Mouse (Mus musculus): ENCODE data around the gene Lman1l. TPM values are rescaled to one million over a fixed set of nuclear protein-coding genes. Genes with fewer than 3 reads are reported as not detected.

Lman1l gene
- polyA plus RNA-seq (2014; fragmentation: Illumina TruSeq; extraction: RNeasy Lipid Tissue Mini Kit (QIAGEN cat#74804); ENCODE audit: low read depth, low replicate concordance), result not detected

DNA sequence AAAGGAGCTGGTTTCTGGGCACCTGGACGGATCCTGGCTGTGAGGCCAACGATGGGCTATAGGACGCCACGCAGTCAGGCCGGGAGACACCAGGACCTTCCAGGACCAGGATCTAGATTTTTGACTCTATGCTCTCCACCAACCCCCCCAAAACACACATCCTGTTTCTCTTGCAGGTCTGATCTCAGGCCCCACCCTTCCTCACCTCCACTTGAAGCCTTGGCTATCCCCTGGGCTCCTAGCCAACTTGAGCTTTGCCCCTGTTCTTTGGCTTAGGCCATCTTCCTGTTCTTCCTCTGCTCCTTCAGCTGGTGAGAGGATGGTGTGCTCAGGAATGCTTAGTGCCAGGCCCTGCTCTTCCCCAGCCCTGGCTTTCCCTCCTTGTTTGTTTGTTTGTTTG, at the start of gene Lman1l:
Lman1l (minus strand) TSS at position 101 of the 400 bp plus-strand sequence.

GRCm38 (mm10) chr9:57653283-57653682, 32.7 kb upstream of the Lman1l start, which contains the start of gene Csk:
Gene Csk, minus strand, starts transcription at chr9:57653631.

DNA sequence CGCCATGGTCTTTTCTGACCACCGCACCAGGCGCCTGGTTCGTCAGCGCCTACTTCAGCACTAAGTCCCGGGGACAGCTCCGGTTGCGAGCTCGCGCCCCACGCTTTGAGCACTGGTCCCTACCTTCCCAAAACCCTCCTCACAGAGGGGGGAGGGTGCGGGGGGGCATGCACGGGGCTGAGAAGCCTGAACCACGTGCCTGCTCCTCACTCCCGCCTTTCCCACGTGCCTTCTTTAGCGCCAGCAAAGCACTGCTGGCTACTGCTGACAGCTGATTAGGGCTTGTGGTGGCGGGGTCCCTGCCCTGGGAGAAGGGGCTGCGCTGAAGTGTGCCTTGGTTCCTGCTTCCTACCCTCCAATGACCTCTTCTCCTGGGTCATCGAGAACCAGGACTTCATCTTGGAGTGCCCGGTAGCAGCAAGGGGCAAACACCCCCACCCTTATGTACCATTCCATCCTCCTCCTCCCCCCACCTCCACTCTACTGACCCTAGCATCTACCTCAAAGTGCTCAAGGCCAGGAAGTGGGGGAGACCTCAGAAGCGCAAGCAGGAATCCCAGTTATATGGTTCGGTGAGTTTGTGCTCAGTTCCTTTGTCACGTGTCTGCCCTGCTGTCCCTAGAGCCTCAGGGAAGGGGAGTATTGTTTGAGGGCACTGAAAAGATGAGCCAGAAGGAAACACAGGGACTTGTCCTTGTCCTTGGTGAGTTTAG, 14.3 kb downstream of the Lman1l start, which contains the start of gene Cplx3:
Cplx3 (minus strand) TSS at position 143 of the 713 bp plus-strand sequence.

GRCm38 (mm10) chr9:57589224-57590126, 31.1 kb downstream of the Lman1l start, which contains the start of gene Ulk3:
Gene Ulk3, plus strand, starts transcription at chr9:57589452.

DNA sequence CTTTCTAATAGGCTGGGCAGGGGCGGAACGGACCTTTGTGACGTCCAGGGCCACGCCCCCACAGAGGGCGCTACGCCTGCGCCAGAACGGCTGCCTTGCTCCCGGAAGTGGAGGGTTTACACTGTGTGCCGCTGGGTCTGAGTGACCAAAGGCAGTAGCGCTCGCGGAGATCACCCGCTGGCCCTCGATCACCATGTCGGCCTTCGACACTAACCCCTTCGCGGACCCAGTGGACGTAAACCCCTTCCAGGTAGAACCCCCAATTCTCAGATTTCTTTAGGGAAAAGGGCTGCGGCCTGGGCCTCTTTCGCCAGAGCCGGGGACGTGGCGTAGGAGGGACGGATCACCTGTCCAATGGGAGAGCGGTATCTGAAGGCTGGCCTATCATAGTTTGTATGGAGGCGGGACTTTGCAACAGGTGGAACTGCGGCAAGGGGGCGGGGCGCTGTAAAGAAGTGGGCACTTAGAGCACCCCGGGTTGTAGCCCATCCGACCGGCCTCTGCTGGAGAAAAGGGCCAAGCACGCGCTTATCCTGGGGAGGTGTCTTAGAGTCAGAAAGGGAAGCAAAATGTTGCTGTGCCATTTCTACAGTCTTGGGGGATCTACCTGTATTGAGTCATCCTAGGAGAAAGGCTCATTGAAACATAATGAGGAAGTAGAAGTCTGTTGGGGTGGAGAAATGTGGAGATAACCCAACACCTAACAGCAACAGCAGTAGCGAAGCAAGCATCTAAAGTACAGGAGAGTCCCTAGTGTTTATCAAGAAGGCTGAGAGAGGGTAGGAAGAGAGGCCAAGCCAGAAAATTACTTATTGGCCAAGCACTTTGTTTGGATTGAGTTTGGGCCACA, 59.5 kb downstream of the Lman1l start, which contains the start of gene Scamp2:
Scamp2 (plus strand) TSS at position 83 of the 850 bp plus-strand sequence.

Other genes starting within 250 kb of the Lman1l start
- 5.7 TPM for gene Ppcdc, start 180.7 kb downstream of the Lman1l start, polyA plus RNA-seq (2014; fragmentation: Illumina TruSeq; extraction: RNeasy Lipid Tissue Mini Kit (QIAGEN cat#74804); ENCODE audit: low read depth, low replicate concordance)
- 1.2 TPM for gene Scamp5, start 152.7 kb downstream of the Lman1l start, polyA plus RNA-seq (2014; fragmentation: Illumina TruSeq; extraction: RNeasy Lipid Tissue Mini Kit (QIAGEN cat#74804); ENCODE audit: low read depth, low replicate concordance)
- gene Rpp25, start 116.7 kb downstream of the Lman1l start, polyA plus RNA-seq (2014; fragmentation: Illumina TruSeq; extraction: RNeasy Lipid Tissue Mini Kit (QIAGEN cat#74804); ENCODE audit: low read depth, low replicate concordance), result 0.14 TPM
- gene Cox5a, start 99.5 kb downstream of the Lman1l start, polyA plus RNA-seq (2014; fragmentation: Illumina TruSeq; extraction: RNeasy Lipid Tissue Mini Kit (QIAGEN cat#74804); ENCODE audit: low read depth, low replicate concordance), result 491 TPM
- 3.2 TPM for gene Fam219b, start 83.2 kb downstream of the Lman1l start, polyA plus RNA-seq (2014; fragmentation: Illumina TruSeq; extraction: RNeasy Lipid Tissue Mini Kit (QIAGEN cat#74804); ENCODE audit: low read depth, low replicate concordance)
- gene Mpi, start 68.0 kb downstream of the Lman1l start, polyA plus RNA-seq (2014; fragmentation: Illumina TruSeq; extraction: RNeasy Lipid Tissue Mini Kit (QIAGEN cat#74804); ENCODE audit: low read depth, low replicate concordance), result 102 TPM
- gene Scamp2, start 59.8 kb downstream of the Lman1l start, polyA plus RNA-seq (2014; fragmentation: Illumina TruSeq; extraction: RNeasy Lipid Tissue Mini Kit (QIAGEN cat#74804); ENCODE audit: low read depth, low replicate concordance), result 26.7 TPM
- 1.7 TPM for gene Ulk3, start 31.3 kb downstream of the Lman1l start, polyA plus RNA-seq (2014; fragmentation: Illumina TruSeq; extraction: RNeasy Lipid Tissue Mini Kit (QIAGEN cat#74804); ENCODE audit: low read depth, low replicate concordance)
- not detected for gene Cplx3, start 14.5 kb downstream of the Lman1l start, polyA plus RNA-seq (2014; fragmentation: Illumina TruSeq; extraction: RNeasy Lipid Tissue Mini Kit (QIAGEN cat#74804); ENCODE audit: low read depth, low replicate concordance)
- 1.2 TPM for gene Csk, start 32.9 kb upstream of the Lman1l start, polyA plus RNA-seq (2014; fragmentation: Illumina TruSeq; extraction: RNeasy Lipid Tissue Mini Kit (QIAGEN cat#74804); ENCODE audit: low read depth, low replicate concordance)
- gene Cyp1a2, start 62.9 kb upstream of the Lman1l start, polyA plus RNA-seq (2014; fragmentation: Illumina TruSeq; extraction: RNeasy Lipid Tissue Mini Kit (QIAGEN cat#74804); ENCODE audit: low read depth, low replicate concordance), result 0.10 TPM
- gene Cyp1a1, start 67.2 kb upstream of the Lman1l start, polyA plus RNA-seq (2014; fragmentation: Illumina TruSeq; extraction: RNeasy Lipid Tissue Mini Kit (QIAGEN cat#74804); ENCODE audit: low read depth, low replicate concordance), result not detected
- 3.5 TPM for gene Edc3, start 87.8 kb upstream of the Lman1l start, polyA plus RNA-seq (2014; fragmentation: Illumina TruSeq; extraction: RNeasy Lipid Tissue Mini Kit (QIAGEN cat#74804); ENCODE audit: low read depth, low replicate concordance)
- gene Clk3, start 145.1 kb upstream of the Lman1l start, polyA plus RNA-seq (2014; fragmentation: Illumina TruSeq; extraction: RNeasy Lipid Tissue Mini Kit (QIAGEN cat#74804); ENCODE audit: low read depth, low replicate concordance), result 98.7 TPM
- gene Arid3b, start 216.0 kb upstream of the Lman1l start, polyA plus RNA-seq (2014; fragmentation: Illumina TruSeq; extraction: RNeasy Lipid Tissue Mini Kit (QIAGEN cat#74804); ENCODE audit: low read depth, low replicate concordance), result 14.5 TPM

Measured in testis, adult 10 weeks (tissue).